7 mouse cellular contexts compared by ENCODE assay signal in the genomic region with DNA sequence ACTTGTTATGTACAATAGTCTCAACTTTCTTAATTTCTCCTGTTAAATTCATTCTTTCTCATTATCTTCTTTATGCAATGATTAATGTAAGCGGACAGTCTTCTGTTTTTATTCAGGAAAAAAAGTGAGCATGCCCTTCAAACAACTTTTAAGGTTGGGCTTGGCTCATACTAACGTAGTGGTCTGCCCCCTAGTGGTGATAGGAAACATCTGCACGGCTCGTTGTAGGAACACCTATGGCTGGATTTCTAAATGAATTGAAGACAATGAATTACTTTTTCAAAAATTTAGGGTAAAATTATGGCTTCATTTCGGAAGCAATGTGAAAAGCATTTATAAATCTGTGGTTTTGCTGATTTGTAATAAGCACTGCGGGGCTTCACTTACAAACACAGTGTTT.
DNase-seq lines count a peak whose midpoint lies in the region; ATAC-seq and TF ChIP-seq lines count a peak whose summit lies in the region.

No protein-coding gene starts in this region.

- no peaks in the 10 kb centered on the region for H3K27me3 ChIP-seq in kidney, embryonic 16.5 days (ENCODE audit: insufficient read depth, low read length)
- no peaks in the 10 kb centered on the region for H3K27me3 ChIP-seq in MEL (ENCODE audit: control insufficient read depth in 1 of 2, insufficient read depth in 2 of 2, low read length in 2 of 2)

- H3K4me1 ChIP-seq in kidney, embryonic 16.5 days (ENCODE audit: insufficient read depth, low read length) = no peaks in the 10 kb centered on the region
- H3K4me1 ChIP-seq in MEL (ENCODE audit: control insufficient read depth in 1 of 2, insufficient read depth in 2 of 2, low read length in 2 of 2) = no peaks in the 10 kb centered on the region

- no peaks in the 10 kb centered on the region for H3K79me2 ChIP-seq in MEL (ENCODE audit: control insufficient read depth, insufficient read depth, low read length, poor library complexity)

- no peaks in the 10 kb centered on the region for H3K9me3 ChIP-seq in kidney, embryonic 16.5 days (ENCODE audit: low read length)
- no peaks in the 10 kb centered on the region for H3K9me3 ChIP-seq in MEL (replicated peaks; ENCODE audit: insufficient read depth, low read length)

- no peak overlapping the region for H3K4me2 ChIP-seq in kidney, embryonic 16.5 days (replicated peaks; ENCODE audit: low read depth, low read length)

- peak; percentile 31 for DNase-seq in kidney, adult 9 months
- peak; percentile 60 for DNase-seq in MEL (ENCODE audit: low read depth, low spot score)
- DNase-seq in brain, embryonic 14.5 days (ENCODE audit: low read depth) = peak; percentile 80
- no peak for DNase-seq in spleen, postnatal 4 days (ENCODE audit: low spot score in 2 of 2)

- no peak for TF ChIP-seq EP300 in MEL (IDR thresholded peaks at IDR 0.05; ENCODE audit: low read depth in 1 of 2, low read length in 2 of 2)

- no peak overlapping the region for H3K9ac ChIP-seq in kidney, embryonic 16.5 days (replicated peaks; ENCODE audit: low read length)
- no peak overlapping the region for H3K9ac ChIP-seq in MEL (ENCODE audit: control insufficient read depth, low read depth, low read length, poor library complexity, severe bottlenecking)

- peak; percentile 64 to 72 (median 64) for TF ChIP-seq CTCF in MEL (IDR thresholded peaks at IDR 0.05 in 2 of 3, conservative IDR thresholded peaks at IDR 0.05 in 1 of 3; ENCODE audit: control insufficient read depth in 1 of 3, insufficient read depth in 1 of 3, low read depth in 2 of 3, low read length in 3 of 3, poor library complexity in 1 of 3, severe bottlenecking in 1 of 3)
- TF ChIP-seq CTCF in brain, embryonic 14.5 days (IDR thresholded peaks at IDR 0.05; ENCODE audit: borderline replicate concordance, extremely low read depth, insufficient read depth, insufficient read length) = peak; percentile 77; the same call in 1 of the 2 replicates

- 12% methylated on average over 6 of the region's 6 CpGs for WGBS in kidney, embryonic 16.5 days

- ATAC-seq in kidney, embryonic 16.5 days (ENCODE audit: low FRiP score, low TSS enrichment) = no peak; the same call in 1 of the 2 replicates
- ATAC-seq in granulocyte monocyte progenitor cell, adult 5-6 weeks (replicated peaks; ENCODE audit: poor library complexity, severe bottlenecking) = peak; percentile 92
- ATAC-seq in megakaryocyte, adult 5-6 weeks (ENCODE audit: poor library complexity, severe bottlenecking) = peak; percentile 70

- H3K36me3 ChIP-seq in kidney, embryonic 16.5 days (ENCODE audit: insufficient read depth, low read length) = no peaks in the 10 kb centered on the region
- no peaks in the 10 kb centered on the region for H3K36me3 ChIP-seq in MEL (ENCODE audit: control insufficient read depth in 1 of 2, insufficient read depth in 2 of 2, low read length in 2 of 2)

- H3K27ac ChIP-seq in kidney, embryonic 16.5 days (ENCODE audit: low read length) = no peak overlapping the region
- no peak overlapping the region for H3K27ac ChIP-seq in MEL (ENCODE audit: control insufficient read depth, low read depth, low read length)

- TF ChIP-seq POLR2A in MEL (IDR thresholded peaks at IDR 0.05; ENCODE audit: control insufficient read depth in 1 of 2, insufficient read depth in 1 of 2, low read depth in 1 of 2, low read length in 2 of 2, poor library complexity in 1 of 2) = no peak
- no peak for TF ChIP-seq POLR2A in brain, embryonic 14.5 days (IDR thresholded peaks at IDR 0.05; ENCODE audit: borderline replicate concordance, extremely low read depth, insufficient read depth, insufficient read length, poor library complexity, severe bottlenecking)

- TF ChIP-seq RAD21 in MEL (IDR thresholded peaks at IDR 0.05; ENCODE audit: low read depth, low read length) = peak; percentile 57

- no peak overlapping the region for H3K4me3 ChIP-seq in kidney, embryonic 16.5 days (ENCODE audit: low read length)
- no peak overlapping the region for H3K4me3 ChIP-seq in MEL (ENCODE audit: control insufficient read depth in 1 of 2, insufficient read depth in 1 of 2, low read depth in 2 of 2, low read length in 2 of 2)

TF ChIP-seq in MEL, 35 proteins besides CTCF, POLR2A, EP300 and RAD21:
- TF ChIP-seq USF1 (IDR thresholded peaks at IDR 0.05; ENCODE audit: low read depth, low read length) (no peak), CHD1 (IDR thresholded peaks at IDR 0.05; ENCODE audit: low read depth, low read length) (no peak), SMC3 (IDR thresholded peaks at IDR 0.05; ENCODE audit: low read depth, low read length) (peak; percentile 68), ZC3H11A (IDR thresholded peaks at IDR 0.05; ENCODE audit: low read depth, low read length) (peak; percentile 53), BHLHE40 (IDR thresholded peaks at IDR 0.05; ENCODE audit: borderline replicate concordance, low read depth, low read length) (0 out of 2 replicates have a peak, but pooled peaks have one; percentile 10), SIN3A (IDR thresholded peaks at IDR 0.05; ENCODE audit: low read length) (no peak)

Comparison
In these comparisons a context has a peak if more than half of its experiments do, and no peak if none do; other contexts are left out.
1. DNase-seq: peak in kidney, adult 9 months (single experiment), MEL (single experiment) and brain, embryonic 14.5 days (single experiment); none in spleen, postnatal 4 days (0 of 2).